Mouse (Mus musculus) midbrain, embryonic 14.5 days (tissue): Measurements from ENCODE around the gene RPS10-NUDT3. TPM values are rescaled to one million over a fixed set of nuclear protein-coding genes. Genes with fewer than 3 reads are reported as not detected.

ENCODE experiments used
- ATAC-seq: fragments of 200-750 bp; cut with Nextera tagmentation; 2 replicates; pipeline ENCODE4 v1.8.0; 2017; ENCODE audit warnings: moderate number of reproducible peaks, moderate library complexity; ENCODE audit not compliant: low FRiP score, low TSS enrichment
- DNase-seq: peaks from one replicate; pipeline ENCODE4 v3.0.0-alpha.2; 2015
- H3K27ac ChIP-seq: fragments of 300-500 bp; sonication (generic); replicated peaks from 2 replicates; pipeline ENCODE4 v1.5.1; 2014; ENCODE audit warnings: mild to moderate bottlenecking, low read depth, low read length, moderate library complexity
- H3K27me3 ChIP-seq: fragments of 300-500 bp; sonication (generic); 2 replicates; pipeline ENCODE4 v1.6.1; 2014; ENCODE audit warnings: low read length, control low read depth, mixed read lengths; ENCODE audit not compliant: control insufficient read depth, insufficient read depth
- H3K36me3 ChIP-seq: fragments of 300-500 bp; sonication (generic); 2 replicates; pipeline ENCODE4 v1.6.1; 2014; ENCODE audit warnings: low read length, control low read depth; ENCODE audit not compliant: control insufficient read depth, insufficient read depth
- H3K4me1 ChIP-seq: fragments of 300-500 bp; sonication (generic); 2 replicates; pipeline ENCODE4 v1.6.1; 2014; ENCODE audit warnings: mild to moderate bottlenecking, antibody characterized with exemption, low read length, control low read depth; ENCODE audit not compliant: control insufficient read depth, insufficient read depth
- H3K4me2 ChIP-seq: fragments of 300-500 bp; sonication (generic); 2 replicates; pipeline ENCODE4 v1.6.1; 2014; ENCODE audit warnings: mild to moderate bottlenecking, low read length, moderate library complexity
- H3K4me3 ChIP-seq: fragments of 300-500 bp; sonication (generic); replicated peaks from 2 replicates; pipeline ENCODE4 v1.5.1; 2014; ENCODE audit warnings: low read depth, low read length
- H3K9ac ChIP-seq: fragments of 300-500 bp; sonication (generic); replicated peaks from 2 replicates; pipeline ENCODE4 v1.6.1; 2014; ENCODE audit warnings: mild to moderate bottlenecking, low read length, moderate library complexity
- H3K9me3 ChIP-seq: fragments of 300-500 bp; sonication (generic); 2 replicates; pipeline ENCODE4 v1.6.1; 2016; ENCODE audit warnings: low read length, control low read depth, mixed read lengths; ENCODE audit not compliant: control insufficient read depth
- WGBS: fragments of 180-500 bp; shearing (Covaris S2); extraction: QIAGEN DNeasy Blood & Tissue Kit; methylation state at CpG from one replicate; pipeline ENCODE4 v1.1.7; 2014; 5-methylcytosine and 5-hydroxymethylcytosine counted together
- polyA plus RNA-seq: library from polyadenylated mRNA; unstranded; fragments of >200 nt; fragmentation: Nextera tagmentation; extraction: Ambion mirVana; gene quantifications from 2 replicates; pipeline ENCODE4 v1.2.1, GENCODE M21; 2014

Gene RPS10-NUDT3
- polyA plus RNA-seq, 1 experiment from 2014 or later = not detected

GRCm38 (mm10) chr17:27557927-27558661, 76.9 kb downstream of the RPS10-NUDT3 start:
- Histone ChIP-seq H3K4me2 (peak overlapping the region; percentile 82), H3K9me3 (no peaks in the 10 kb centered on the region), H3K27ac (0 out of 2 replicates have a peak overlapping the region, but pooled peaks have one; percentile 93), H3K4me1 (peaks cover 30% of the 10 kb centered on the region), H3K27me3 (peaks cover 6% of the 10 kb centered on the region; the same call in 1 of the 2 replicates), H3K9ac (peak overlapping the region; percentile 90), H3K4me3 (peak overlapping the region; percentile 71), H3K36me3 (0 out of 2 replicates have a peak, but pooled peaks cover 5% of the 10 kb centered on the region)
- 3% methylated on average over 14 of the region's 14 CpGs for WGBS
- DNase-seq = no peak
- no peak for ATAC-seq

DNA sequence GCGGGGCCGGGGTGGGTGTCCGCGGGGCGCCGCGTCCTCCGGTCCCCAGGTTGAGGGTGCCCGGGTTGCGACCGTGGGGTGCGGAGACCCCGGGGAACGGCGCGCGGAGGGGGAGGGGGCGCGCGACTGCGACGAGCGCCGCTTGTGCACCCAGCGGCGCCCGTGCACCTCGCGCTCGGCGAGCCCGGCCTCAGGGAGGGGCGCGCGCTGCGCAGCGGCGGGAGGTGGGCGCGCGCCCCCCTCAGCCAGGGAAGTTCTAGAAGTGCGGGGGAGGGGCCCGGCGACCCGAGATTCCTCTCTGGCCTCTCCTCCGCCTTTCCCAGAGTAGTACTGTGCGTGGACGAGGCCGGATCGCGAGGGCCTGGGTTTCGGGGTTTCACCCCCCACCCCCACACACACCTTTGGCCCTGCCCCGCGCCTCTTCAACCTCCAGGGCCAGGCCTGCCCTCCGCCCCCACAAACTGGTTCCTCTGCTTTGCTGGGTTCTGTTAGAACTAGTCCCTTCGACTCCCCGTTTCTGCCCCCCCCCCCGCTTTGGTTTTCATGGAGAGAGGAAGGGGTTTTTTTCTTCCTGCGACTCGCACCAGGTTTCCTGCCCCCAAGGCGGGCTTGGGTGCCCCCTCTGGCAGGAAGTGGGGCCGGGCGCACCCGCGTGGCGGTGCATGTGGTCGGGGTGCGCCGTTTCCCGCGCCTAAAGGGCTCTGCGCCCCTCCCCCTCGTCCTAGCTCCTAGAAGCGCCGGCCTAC, 77.7 kb downstream of the RPS10-NUDT3 start:
- peak overlapping the region; percentile 90 for H3K9ac ChIP-seq
- peaks cover 6% of the 10 kb centered on the region; the same call in 1 of the 2 replicates for H3K27me3 ChIP-seq
- H3K27ac ChIP-seq = peak overlapping the region; percentile 93
- no peaks in the 10 kb centered on the region for H3K9me3 ChIP-seq
- ATAC-seq = peak; percentile 18
- peaks cover 30% of the 10 kb centered on the region for H3K4me1 ChIP-seq
- peak overlapping the region; percentile 71 for H3K4me3 ChIP-seq
- DNase-seq = peak; percentile 81
- H3K4me2 ChIP-seq = peak overlapping the region; percentile 82
- H3K36me3 ChIP-seq = 0 out of 2 replicates have a peak, but pooled peaks cover 5% of the 10 kb centered on the region
- under 1% methylated on average over 69 of the region's 75 CpGs for WGBS

- H3K9me3 ChIP-seq = no peaks in the 10 kb centered on the region
- peak within 1 kb of the TSS; percentile 82 for H3K4me2 ChIP-seq
- H3K27ac ChIP-seq = peak within 1 kb of the TSS; percentile 93
- under 1% methylated on average over 72 of the region's 79 CpGs for WGBS
- peaks cover 6% of the 10 kb centered on the region; the same call in 1 of the 2 replicates for H3K27me3 ChIP-seq
- peaks cover 30% of the 10 kb centered on the region for H3K4me1 ChIP-seq
- H3K36me3 ChIP-seq = 0 out of 2 replicates have a peak, but pooled peaks cover 3% of the 10 kb centered on the region
- DNase-seq (peak; percentile 96), ATAC-seq (peak; percentile 81)
- peak within 1 kb of the TSS; percentile 90 for H3K9ac ChIP-seq
- H3K4me3 ChIP-seq = peak within 1 kb of the TSS; percentile 71
Observed at GRCm38 (mm10) chr17:27556315-27557011, 78.6 kb downstream of the RPS10-NUDT3 start, which contains the start of gene Hmga1. Gene Hmga1 (plus strand): TSS chr17:27556497.

- Histone ChIP-seq H3K9me3 (no peaks in the 10 kb centered on the region), H3K36me3 (no peaks in the 10 kb centered on the region), H3K27me3 (peaks cover 6% of the 10 kb centered on the region; the same call in 1 of the 2 replicates), H3K27ac (peak overlapping the region; percentile 93), H3K4me2 (peak overlapping the region; percentile 82), H3K4me1 (peaks cover 30% of the 10 kb centered on the region), H3K4me3 (peak overlapping the region; percentile 71), H3K9ac (no peak overlapping the region)
- ATAC-seq (peak; percentile 18; the same call in 1 of the 2 replicates), DNase-seq (peak; percentile 65)
- WGBS = under 1% methylated on average over 55 of the region's 55 CpGs
Observed at GRCm38 (mm10) chr17:27555512-27556172, 79.4 kb downstream of the RPS10-NUDT3 start.

- no peak overlapping the region; the same call in 1 of the 2 replicates for H3K27ac ChIP-seq
- peak overlapping the region; percentile 71 for H3K4me3 ChIP-seq
- peaks cover 6% of the 10 kb centered on the region; the same call in 1 of the 2 replicates for H3K27me3 ChIP-seq
- peak; percentile 64 for DNase-seq
- H3K9ac ChIP-seq = no peak overlapping the region
- H3K4me1 ChIP-seq = peaks cover 30% of the 10 kb centered on the region
- peak overlapping the region; percentile 82 for H3K4me2 ChIP-seq
- ATAC-seq = peak; percentile 22; the same call in 1 of the 2 replicates
- WGBS = 0% methylated on average over 27 of the region's 39 CpGs
- no peaks in the 10 kb centered on the region for H3K36me3 ChIP-seq
- H3K9me3 ChIP-seq = no peaks in the 10 kb centered on the region
Observed at GRCm38 (mm10) chr17:27555075-27555511, 79.9 kb downstream of the RPS10-NUDT3 start.

DNA sequence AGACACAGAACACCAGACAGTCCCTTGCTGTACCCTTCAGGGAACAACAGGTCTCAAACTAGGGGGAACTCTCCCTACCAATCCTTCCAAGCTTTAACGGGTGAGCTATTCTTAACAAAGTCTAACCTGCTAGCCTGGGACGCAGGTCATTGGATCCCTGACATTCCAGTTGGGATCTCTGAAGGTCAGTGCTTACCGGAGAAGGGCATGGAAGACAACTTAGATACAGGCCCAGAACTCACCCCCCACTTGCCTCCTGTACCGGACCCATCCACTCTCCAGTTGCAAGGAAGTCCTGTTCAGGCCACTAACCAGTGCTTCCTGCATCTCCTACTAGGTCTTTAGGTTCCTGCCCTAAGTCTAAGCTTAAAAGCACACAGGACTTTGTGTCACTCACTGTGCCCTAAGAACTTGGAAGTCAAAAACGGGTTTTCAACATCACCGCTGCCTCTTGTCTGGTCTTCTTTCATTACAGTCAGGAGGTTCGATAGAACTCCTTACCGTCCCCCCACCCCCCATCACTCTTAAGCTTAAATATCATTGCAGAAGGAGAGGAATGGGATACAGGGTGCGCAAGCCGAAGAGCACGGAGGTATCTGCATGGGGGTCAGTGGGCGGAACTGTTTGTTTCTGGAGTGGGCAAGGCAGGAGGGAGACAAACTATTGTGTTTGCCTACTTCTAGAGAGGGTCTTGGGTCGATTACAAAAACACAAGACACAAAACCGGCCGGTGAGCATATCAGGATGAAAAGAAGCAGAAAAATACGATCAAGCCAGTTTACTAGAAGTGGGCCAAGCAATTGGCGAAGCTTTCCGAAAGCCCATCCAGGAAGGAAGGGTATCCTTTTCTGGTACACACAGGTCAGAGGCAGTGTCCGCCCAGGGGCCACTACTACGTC, 80.7 kb downstream of the RPS10-NUDT3 start:
- no peak for ATAC-seq
- H3K27ac ChIP-seq = no peak overlapping the region
- no peak overlapping the region for H3K4me3 ChIP-seq
- H3K36me3 ChIP-seq = no peaks in the 10 kb centered on the region
- peaks cover 6% of the 10 kb centered on the region; the same call in 1 of the 2 replicates for H3K27me3 ChIP-seq
- peaks cover 30% of the 10 kb centered on the region for H3K4me1 ChIP-seq
- no peak for DNase-seq
- H3K9me3 ChIP-seq = no peaks in the 10 kb centered on the region
- H3K9ac ChIP-seq = no peak overlapping the region
- WGBS = 45% methylated on average over 20 of the region's 20 CpGs
- H3K4me2 ChIP-seq = peak overlapping the region; percentile 82; the same call in 1 of the 2 replicates
